Comparison of ENCODE assay signal across 8 mouse cellular contexts in genomic region chr19:46326019-46326755, GRCm38 (mm10). TPM values are rescaled to one million over a fixed set of nuclear protein-coding genes. Genes with fewer than 3 reads are reported as not detected.
DNase-seq lines count a peak whose midpoint lies in the region; ATAC-seq lines count a peak whose summit lies in the region.

No protein-coding gene starts in this region.

- H3K27me3 ChIP-seq in kidney, embryonic 15.5 days = peaks cover 64% of the 10 kb centered on the region
- no peaks in the 10 kb centered on the region for H3K27me3 ChIP-seq in forebrain, embryonic 16.5 days (replicated peaks; ENCODE audit: control insufficient read depth, insufficient read depth, low read length)
- H3K27me3 ChIP-seq in midbrain, embryonic 14.5 days (ENCODE audit: control insufficient read depth, insufficient read depth, low read length) = no peaks in the 10 kb centered on the region

- peak overlapping the region; percentile 86; the same call in 1 of the 2 replicates for H3K4me2 ChIP-seq in kidney, embryonic 15.5 days
- peak overlapping the region; percentile 99 for H3K4me2 ChIP-seq in forebrain, embryonic 16.5 days (ENCODE audit: low read length)
- peak overlapping the region; percentile 99 for H3K4me2 ChIP-seq in midbrain, embryonic 14.5 days (ENCODE audit: low read length)

- peak overlapping the region; percentile 59; the same call in 1 of the 2 replicates for H3K4me3 ChIP-seq in kidney, embryonic 15.5 days (replicated peaks)
- peak overlapping the region; percentile 75; the same call in 1 of the 2 replicates for H3K4me3 ChIP-seq in brown adipose tissue, adult 24 weeks (ENCODE audit: insufficient read depth, low read depth, low read length)
- H3K4me3 ChIP-seq in forebrain, embryonic 16.5 days (replicated peaks; ENCODE audit: low read length) = peak overlapping the region; percentile 77
- H3K4me3 ChIP-seq in midbrain, embryonic 14.5 days (replicated peaks; ENCODE audit: low read depth, low read length) = peak overlapping the region; percentile 67

- no peak for DNase-seq in kidney, adult 8-10 months
- DNase-seq in midbrain, embryonic 14.5 days = peak; percentile 72
- no peak for DNase-seq in thymus, adult 18-20 months
- no peak for DNase-seq in kidney, postnatal 36 days
- DNase-seq in thymus, postnatal 36 days = no peak

- peaks cover 39% of the 10 kb centered on the region for H3K4me1 ChIP-seq in kidney, embryonic 15.5 days
- H3K4me1 ChIP-seq in brown adipose tissue, adult 24 weeks (ENCODE audit: control insufficient read depth, insufficient read depth, insufficient read length, low read length) = peaks cover 7% of the 10 kb centered on the region; the same call in 1 of the 2 replicates
- peaks cover 73% of the 10 kb centered on the region for H3K4me1 ChIP-seq in forebrain, embryonic 16.5 days (replicated peaks; ENCODE audit: control insufficient read depth, insufficient read depth, low read length)
- H3K4me1 ChIP-seq in midbrain, embryonic 14.5 days (ENCODE audit: control insufficient read depth, insufficient read depth, low read length) = peaks cover 46% of the 10 kb centered on the region

- H3K36me3 ChIP-seq in kidney, embryonic 15.5 days = peaks cover 11% of the 10 kb centered on the region
- peaks cover 9% of the 10 kb centered on the region for H3K36me3 ChIP-seq in forebrain, embryonic 16.5 days (ENCODE audit: control insufficient read depth, insufficient read depth)
- H3K36me3 ChIP-seq in midbrain, embryonic 14.5 days (ENCODE audit: control insufficient read depth, insufficient read depth, low read length) = peaks cover 16% of the 10 kb centered on the region

- H3K9me3 ChIP-seq in kidney, embryonic 15.5 days (replicated peaks) = no peaks in the 10 kb centered on the region
- no peaks in the 10 kb centered on the region for H3K9me3 ChIP-seq in forebrain, embryonic 16.5 days (ENCODE audit: control insufficient read depth, low read length)
- no peaks in the 10 kb centered on the region for H3K9me3 ChIP-seq in midbrain, embryonic 14.5 days (ENCODE audit: control insufficient read depth, low read length)

- no peak for ATAC-seq in kidney, embryonic 15.5 days (replicated peaks; ENCODE audit: low FRiP score)
- ATAC-seq in forebrain, embryonic 16.5 days = no peak
- ATAC-seq in midbrain, embryonic 14.5 days (ENCODE audit: low FRiP score, low TSS enrichment) = no peak

- H3K9ac ChIP-seq in kidney, embryonic 15.5 days = no peak overlapping the region
- peak overlapping the region; percentile 73 for H3K9ac ChIP-seq in forebrain, embryonic 16.5 days (replicated peaks; ENCODE audit: low read depth, low read length)
- H3K9ac ChIP-seq in midbrain, embryonic 14.5 days (replicated peaks; ENCODE audit: low read length) = peak overlapping the region; percentile 38

- WGBS in kidney, embryonic 15.5 days = 4% methylated on average over 29 of the region's 29 CpGs
- 3% methylated on average over 24 of the region's 29 CpGs for WGBS in forebrain, embryonic 16.5 days
- 3% methylated on average over 29 of the region's 29 CpGs for WGBS in midbrain, embryonic 14.5 days

- H3K27ac ChIP-seq in kidney, embryonic 15.5 days = no peak overlapping the region
- no peak overlapping the region for H3K27ac ChIP-seq in brown adipose tissue, adult 24 weeks (replicated peaks; ENCODE audit: low read depth, low read length)
- peak overlapping the region; percentile 98 for H3K27ac ChIP-seq in forebrain, embryonic 16.5 days (ENCODE audit: low read length)
- H3K27ac ChIP-seq in midbrain, embryonic 14.5 days (replicated peaks; ENCODE audit: low read depth, low read length) = peak overlapping the region; percentile 97

RNA-seq across cellular contexts. Expression of gene Psd, which starts 0.8 kb away (rescaled TPM):
- 3.9 and 7.2 TPM in 2 replicates for polyA plus RNA-seq in kidney, embryonic 15.5 days (2015; fragmentation: Nextera tagmentation; extraction: Ambion mirVana)
- 1.4 TPM in 1 of 2 replicates, not detected in the other for polyA plus RNA-seq in brown adipose tissue, adult 24 weeks (2012; ENCODE audit: insufficient read depth, insufficient read length, missing spikeins)
- 74.1 and 89.8 TPM in 2 replicates for polyA plus RNA-seq in forebrain, embryonic 16.5 days (2015; fragmentation: Nextera tagmentation; extraction: Ambion mirVana)
- polyA plus RNA-seq in midbrain, embryonic 14.5 days (2014; fragmentation: Nextera tagmentation; extraction: Ambion mirVana) = 112 and 144 TPM in 2 replicates

RNA-seq across cellular contexts. Expression of gene Fbxl15, which starts 1.8 kb away (rescaled TPM):
- 18.2 and 20.1 TPM in 2 replicates for polyA plus RNA-seq in kidney, embryonic 15.5 days (2015; fragmentation: Nextera tagmentation; extraction: Ambion mirVana)
- 5.9 and 8.9 TPM in 2 replicates for polyA plus RNA-seq in brown adipose tissue, adult 24 weeks (2012; ENCODE audit: insufficient read depth, insufficient read length, missing spikeins)
- 40.1 and 44.2 TPM in 2 replicates for polyA plus RNA-seq in forebrain, embryonic 16.5 days (2015; fragmentation: Nextera tagmentation; extraction: Ambion mirVana)
- 45.8 and 53.5 TPM in 2 replicates for polyA plus RNA-seq in midbrain, embryonic 14.5 days (2014; fragmentation: Nextera tagmentation; extraction: Ambion mirVana)

RNA-seq across cellular contexts. Expression of gene Cuedc2, which starts 12.3 kb away (rescaled TPM):
- 158 and 177 TPM in 2 replicates for polyA plus RNA-seq in kidney, embryonic 15.5 days (2015; fragmentation: Nextera tagmentation; extraction: Ambion mirVana)
- polyA plus RNA-seq in brown adipose tissue, adult 24 weeks (2012; ENCODE audit: insufficient read depth, insufficient read length, missing spikeins) = 61.9 and 67.2 TPM in 2 replicates
- polyA plus RNA-seq in forebrain, embryonic 16.5 days (2015; fragmentation: Nextera tagmentation; extraction: Ambion mirVana) = 375 and 392 TPM in 2 replicates
- polyA plus RNA-seq in midbrain, embryonic 14.5 days (2014; fragmentation: Nextera tagmentation; extraction: Ambion mirVana) = 300 and 307 TPM in 2 replicates

RNA-seq across cellular contexts. Expression of gene Mfsd13a, which starts 14.7 kb away (rescaled TPM):
- 12.5 and 15.0 TPM in 2 replicates for polyA plus RNA-seq in kidney, embryonic 15.5 days (2015; fragmentation: Nextera tagmentation; extraction: Ambion mirVana)
- polyA plus RNA-seq in brown adipose tissue, adult 24 weeks (2012; ENCODE audit: insufficient read depth, insufficient read length, missing spikeins) = 1.0 and 2.6 TPM in 2 replicates
- polyA plus RNA-seq in forebrain, embryonic 16.5 days (2015; fragmentation: Nextera tagmentation; extraction: Ambion mirVana) = 12.2 and 12.3 TPM in 2 replicates
- polyA plus RNA-seq in midbrain, embryonic 14.5 days (2014; fragmentation: Nextera tagmentation; extraction: Ambion mirVana) = 7.2 and 7.7 TPM in 2 replicates

RNA-seq across cellular contexts. Expression of gene Nfkb2, which starts 22.1 kb away (rescaled TPM):
- 8.3 and 9.8 TPM in 2 replicates for polyA plus RNA-seq in kidney, embryonic 15.5 days (2015; fragmentation: Nextera tagmentation; extraction: Ambion mirVana)
- polyA plus RNA-seq in brown adipose tissue, adult 24 weeks (2012; ENCODE audit: insufficient read depth, insufficient read length, missing spikeins) = 8.2 and 9.2 TPM in 2 replicates
- 1.8 and 1.9 TPM in 2 replicates for polyA plus RNA-seq in forebrain, embryonic 16.5 days (2015; fragmentation: Nextera tagmentation; extraction: Ambion mirVana)
- polyA plus RNA-seq in midbrain, embryonic 14.5 days (2014; fragmentation: Nextera tagmentation; extraction: Ambion mirVana) = 1.6 and 2.1 TPM in 2 replicates

Comparison
In these comparisons a context has a peak if more than half of its experiments do, and no peak if none do; other contexts are left out.
1. H3K27ac ChIP-seq: peak in forebrain, embryonic 16.5 days (single experiment) and midbrain, embryonic 14.5 days (single experiment); none in kidney, embryonic 15.5 days (single experiment) and brown adipose tissue, adult 24 weeks (single experiment).
2. Peak in every context shown above with its lines, with median percentiles within 50 percentile points of each other: H3K4me2 ChIP-seq and H3K4me3 ChIP-seq.